Mouse (Mus musculus) gastrocnemius, postnatal 4 days (tissue): ENCODE data around the gene Tekt4. TPM values are rescaled to one million over a fixed set of nuclear protein-coding genes. Genes with fewer than 3 reads are reported as not detected.

Experiments used
- total RNA-seq, 2 experiments: library from RNA; stranded (reverse); gene quantifications; 2 replicates each; pipeline ENCODE4 v1.2.3; 2021

The Tekt4 gene
- total RNA-seq, 2 experiments from 2014 or later, result not detected

Other genes starting within 250 kb of the Tekt4 start
- 10 to 100 TPM; 14.9 to 16.2 TPM for gene Gnptg, start 214.5 kb upstream of the Tekt4 start, total RNA-seq
- 10 to 100 TPM; 25.5 to 26.4 TPM for gene Tsr3, start 214.4 kb upstream of the Tekt4 start, total RNA-seq
- gene Baiap3, start 198.3 kb upstream of the Tekt4 start, total RNA-seq, result under 1 TPM in 1 of 2 experiments, not detected in 1; 0.54 TPM
- 100 to 1,000 TPM; 178 to 203 TPM for gene Ube2i, start 180.0 kb upstream of the Tekt4 start, total RNA-seq
- gene Prss34, start 156.2 kb upstream of the Tekt4 start, total RNA-seq, result 10 to 100 TPM; 18.4 to 21.5 TPM
- not detected for gene Prss28, start 146.0 kb upstream of the Tekt4 start, total RNA-seq
- gene Prss29, start 136.0 kb upstream of the Tekt4 start, total RNA-seq, result not detected
- 10 to 100 TPM; 34.5 to 40.2 TPM for gene Tpsab1, start 109.1 kb upstream of the Tekt4 start, total RNA-seq
- 100 to 1,000 TPM in 1 of 2 experiments, 10 to 100 TPM in 1; 86.0 to 110 TPM for gene Tpsb2, start 88.3 kb upstream of the Tekt4 start, total RNA-seq
- under 1 TPM; 0.54 to 0.60 TPM for gene Tpsg1, start 85.3 kb upstream of the Tekt4 start, total RNA-seq
- gene Cacna1h, start 20.8 kb upstream of the Tekt4 start, total RNA-seq, result 10 to 100 TPM; 20.2 to 22.7 TPM
- not detected for gene Sstr5, start 42.7 kb downstream of the Tekt4 start, total RNA-seq
- gene Sox8, start 116.1 kb downstream of the Tekt4 start, total RNA-seq, result 10 to 100 TPM; 26.9 to 33.7 TPM
- gene Lmf1, start 124.5 kb downstream of the Tekt4 start, total RNA-seq, result 10 to 100 TPM; 16.1 to 18.8 TPM